Mouse (Mus musculus) kidney, postnatal 0 days (tissue): ENCODE measurements around the gene Gucy1b1. TPM values are rescaled to one million over a fixed set of nuclear protein-coding genes. Genes with fewer than 3 reads are reported as not detected.

Experiments
- ATAC-seq: fragments of 200-750 bp; cut with Nextera tagmentation; replicated peaks from 2 replicates; pipeline ENCODE4 v1.8.0; 2017; ENCODE audit warnings: low read depth, moderate number of reproducible peaks, moderate TSS enrichment, moderate library complexity; ENCODE audit not compliant: low FRiP score
- DNase-seq: peaks from one replicate; pipeline ENCODE4 v3.0.0-alpha.2; 2016; ENCODE audit warnings: low spot score
- H3K27ac ChIP-seq: fragments of 300-500 bp; sonication (generic); 2 replicates; pipeline ENCODE4 v1.5.1; 2014; ENCODE audit warnings: mild to moderate bottlenecking
- H3K27me3 ChIP-seq: fragments of 300-500 bp; sonication (generic); 2 replicates; pipeline ENCODE4 v1.6.1; 2014; ENCODE audit warnings: low read length, mixed read lengths; ENCODE audit not compliant: insufficient read depth
- H3K36me3 ChIP-seq: fragments of 300-500 bp; sonication (generic); 2 replicates; pipeline ENCODE4 v1.6.1; 2014; ENCODE audit warnings: low read length, mixed read lengths; ENCODE audit not compliant: insufficient read depth
- H3K4me1 ChIP-seq: fragments of 300-500 bp; sonication (generic); replicated peaks from 2 replicates; pipeline ENCODE4 v1.6.1; 2014; ENCODE audit warnings: antibody characterized with exemption, low read length, mixed read lengths; ENCODE audit not compliant: insufficient read depth
- H3K4me2 ChIP-seq: fragments of 300-500 bp; sonication (generic); 2 replicates; pipeline ENCODE4 v1.6.1; 2014; ENCODE audit warnings: mild to moderate bottlenecking, low read length, moderate library complexity, mixed read lengths
- H3K4me3 ChIP-seq: fragments of 300-500 bp; sonication (generic); replicated peaks from 2 replicates; pipeline ENCODE4 v1.5.1; 2014; ENCODE audit warnings: low read depth, low read length
- H3K9ac ChIP-seq: fragments of 300-500 bp; sonication (generic); 2 replicates; pipeline ENCODE4 v1.6.1; 2014; ENCODE audit warnings: low read depth, low read length
- H3K9me3 ChIP-seq: fragments of 300-500 bp; sonication (generic); replicated peaks from 2 replicates; pipeline ENCODE4 v1.6.1; 2016; ENCODE audit warnings: low read length, inconsistent platforms, mixed read lengths
- CTCF ChIP-seq: IDR thresholded peaks from 2 replicates; pipeline ENCODE4 v1.5.1; 2016; ENCODE audit warnings: antibody characterized with exemption, low read depth, mild to moderate bottlenecking, moderate library complexity
- WGBS: fragments of 180-500 bp; shearing (Covaris S2); extraction: QIAGEN DNeasy Blood & Tissue Kit; methylation state at CpG from one replicate; pipeline ENCODE4 v1.1.7; 2014; 5-methylcytosine and 5-hydroxymethylcytosine counted together
- microRNA-seq: library from miRNA; unstranded; fragments of <30 nt; microRNA quantifications from one replicate; pipeline ENCODE4, GENCODE M21; 2016
- polyA plus RNA-seq: library from polyadenylated mRNA; unstranded; fragments of >200 nt; fragmentation: Nextera tagmentation; extraction: Ambion mirVana; gene quantifications from 2 replicates; pipeline ENCODE4 v1.2.1, GENCODE M21; 2015

The Gucy1b1 gene
- polyA plus RNA-seq, 1 experiment from 2014 or later, result 24.2 TPM

GRCm38 (mm10) chr3:81989692-81990141 lies 84.8 kb downstream of the Gucy1b1 start:
- Histone ChIP-seq H3K27ac (no peak overlapping the region), H3K4me2 (no peak overlapping the region), H3K9ac (no peak overlapping the region), H3K36me3 (no peaks in the 10 kb centered on the region), H3K4me1 (no peaks in the 10 kb centered on the region), H3K9me3 (no peaks in the 10 kb centered on the region), H3K27me3 (no peaks in the 10 kb centered on the region), H3K4me3 (no peak overlapping the region)
- 41% methylated on average over 2 of the region's 2 CpGs for WGBS
- ATAC-seq, result no peak
- no peak for TF ChIP-seq CTCF
- no peak for DNase-seq

- Histone ChIP-seq H3K4me3 (no peak overlapping the region), H3K9me3 (no peaks in the 10 kb centered on the region), H3K9ac (no peak overlapping the region), H3K36me3 (no peaks in the 10 kb centered on the region), H3K4me2 (no peak overlapping the region), H3K27ac (no peak overlapping the region), H3K4me1 (no peaks in the 10 kb centered on the region), H3K27me3 (no peaks in the 10 kb centered on the region)
- DNase-seq (no peak), ATAC-seq (no peak)
- WGBS, result 93% methylated on average over 3 of the region's 3 CpGs
- TF ChIP-seq CTCF, result no peak
These were observed 86.9 kb downstream of the Gucy1b1 start for GRCm38 (mm10) chr3:81987628-81988027.

- Histone ChIP-seq H3K9me3 (no peaks in the 10 kb centered on the region), H3K36me3 (no peaks in the 10 kb centered on the region), H3K27ac (no peak overlapping the region), H3K4me3 (no peak overlapping the region), H3K4me1 (no peaks in the 10 kb centered on the region), H3K4me2 (no peak overlapping the region), H3K9ac (no peak overlapping the region), H3K27me3 (no peaks in the 10 kb centered on the region)
- 90% methylated on average over 2 of the region's 2 CpGs for WGBS
- TF ChIP-seq CTCF, result no peak
- no peak for ATAC-seq
- no peak for DNase-seq
These were observed 88.4 kb downstream of the Gucy1b1 start for GRCm38 (mm10) chr3:81986103-81986502.

GRCm38 (mm10) chr3:81985100-81985499 lies 89.4 kb downstream of the Gucy1b1 start:
- Histone ChIP-seq H3K36me3 (no peaks in the 10 kb centered on the region), H3K27me3 (no peaks in the 10 kb centered on the region), H3K4me1 (no peaks in the 10 kb centered on the region), H3K9me3 (no peaks in the 10 kb centered on the region), H3K4me2 (no peak overlapping the region), H3K9ac (no peak overlapping the region), H3K27ac (no peak overlapping the region), H3K4me3 (no peak overlapping the region)
- ATAC-seq (no peak), DNase-seq (no peak)
- WGBS, result 62% methylated on average over 1 of the region's 1 CpGs
- TF ChIP-seq CTCF, result no peak

GRCm38 (mm10) chr3:81983120-81983895 lies 91.2 kb downstream of the Gucy1b1 start:
- ATAC-seq (no peak), DNase-seq (no peak)
- H3K36me3 ChIP-seq, result no peaks in the 10 kb centered on the region
- no peak overlapping the region for H3K4me3 ChIP-seq
- H3K27me3 ChIP-seq, result no peaks in the 10 kb centered on the region
- no peak overlapping the region for H3K9ac ChIP-seq
- no peak overlapping the region for H3K4me2 ChIP-seq
- H3K27ac ChIP-seq, result no peak overlapping the region
- no peaks in the 10 kb centered on the region for H3K9me3 ChIP-seq
- no peaks in the 10 kb centered on the region for H3K4me1 ChIP-seq
- TF ChIP-seq CTCF, result no peak
- WGBS, result 83% methylated on average over 8 of the region's 8 CpGs

Small RNAs within 50 kb of the gene (microRNA-seq; reads per million reads assigned to microRNA genes)
- gene Mir7010, result not detected

Other genes with a start within 250 kb of the Gucy1b1 start
- 25.3 and 25.7 TPM in 2 replicates for gene Ctso, start 142.1 kb downstream of the Gucy1b1 start, polyA plus RNA-seq
- 0.08 and 0.14 TPM in 2 replicates for gene Tdo2, start 98.5 kb downstream of the Gucy1b1 start, polyA plus RNA-seq
- 0.84 and 1.0 TPM in 2 replicates for gene Asic5, start 92.4 kb downstream of the Gucy1b1 start, polyA plus RNA-seq
- gene Gucy1a1, start 71.1 kb upstream of the Gucy1b1 start, polyA plus RNA-seq, result 72.4 and 72.5 TPM in 2 replicates